Mouse (Mus musculus) heart, adult 2 months (tissue): ENCODE data around the gene Sept1. TPM values are rescaled to one million over a fixed set of nuclear protein-coding genes. Genes with fewer than 3 reads are reported as not detected.

ENCODE experiments used
- DNase-seq, 2 experiments: peaks; one replicate each; pipeline ENCODE4 v3.0.0; 2021
- H3K27ac ChIP-seq: fragments of 200-600 bp; 2 replicates; pipeline ENCODE4 v1.8.1; 2022
- H3K27me3 ChIP-seq: fragments of 200-500 bp; 2 replicates; pipeline ENCODE4 v1.6.1; 2012; ENCODE audit warnings: mild to moderate bottlenecking, low read length, inconsistent platforms, mixed read lengths; ENCODE audit not compliant: control insufficient read depth, insufficient read depth
- H3K36me3 ChIP-seq: fragments of 200-500 bp; 2 replicates; pipeline ENCODE4 v1.6.1; 2012; ENCODE audit warnings: low read length, inconsistent platforms; ENCODE audit not compliant: control insufficient read depth, insufficient read depth
- H3K4me1 ChIP-seq: fragments of 200-500 bp; 2 replicates; pipeline ENCODE4 v1.6.1; 2011; ENCODE audit warnings: low read length; ENCODE audit not compliant: control insufficient read depth, insufficient read depth
- H3K4me3 ChIP-seq: fragments of 200-600 bp; 2 replicates; pipeline ENCODE4 v1.8.1; 2022
- H3K79me2 ChIP-seq: fragments of 200-500 bp; replicated peaks from 2 replicates; pipeline ENCODE4 v1.6.1; 2012; ENCODE audit warnings: mild to moderate bottlenecking, inconsistent platforms, low read length, moderate library complexity, mixed read lengths; ENCODE audit not compliant: control insufficient read depth, insufficient read depth
- H3K9ac ChIP-seq: fragments of 200-500 bp; 2 replicates; pipeline ENCODE4 v1.6.1; 2012; ENCODE audit warnings: low read depth, mild to moderate bottlenecking, control low read depth, inconsistent platforms, low read length, mixed read lengths
- CTCF ChIP-seq: fragments of 200-600 bp; IDR thresholded peaks from 2 replicates; pipeline ENCODE4 v1.8.1; 2022; ENCODE audit warnings: antibody characterized with exemption, mild to moderate bottlenecking, moderate library complexity
- EP300 ChIP-seq: fragments of 200-500 bp; IDR thresholded peaks from 2 replicates; pipeline ENCODE4 v1.6.1; 2011; ENCODE audit warnings: low read depth, low read length, control low read depth; ENCODE audit not compliant: insufficient read depth
- POLR2A ChIP-seq: fragments of 200-500 bp; IDR thresholded peaks from 2 replicates; pipeline ENCODE4 v1.6.1; 2011; ENCODE audit warnings: mild to moderate bottlenecking, low read depth, low read length, control low read depth; ENCODE audit not compliant: insufficient read depth
- WGBS: fragments of 180-500 bp; shearing (Covaris S2); methylation state at CpG from one replicate; pipeline ENCODE4 v1.1.7; 2018; 5-methylcytosine and 5-hydroxymethylcytosine counted together
- intact Hi-C: fragments of 180-260 bp; cut with DNase I; formaldehyde crosslinking; loops from one replicate; pipeline ENCODE4 v1.15.1; 2025
- polyA plus RNA-seq: library from polyadenylated mRNA; depleted of rRNA; stranded (reverse); fragments of >200 nt; gene quantifications from 2 replicates; pipeline ENCODE4 v1.2.3, GENCODE M21; 2012; rRNA removed
- total RNA-seq, 2 experiments: library from RNA; stranded (reverse); gene quantifications; 2 replicates each; pipeline ENCODE4 v1.2.3; 2021

Sept1 gene
- total and polyA plus RNA-seq, 3 experiments = 2.5 to 13.0 (median 4.7) TPM

DNA sequence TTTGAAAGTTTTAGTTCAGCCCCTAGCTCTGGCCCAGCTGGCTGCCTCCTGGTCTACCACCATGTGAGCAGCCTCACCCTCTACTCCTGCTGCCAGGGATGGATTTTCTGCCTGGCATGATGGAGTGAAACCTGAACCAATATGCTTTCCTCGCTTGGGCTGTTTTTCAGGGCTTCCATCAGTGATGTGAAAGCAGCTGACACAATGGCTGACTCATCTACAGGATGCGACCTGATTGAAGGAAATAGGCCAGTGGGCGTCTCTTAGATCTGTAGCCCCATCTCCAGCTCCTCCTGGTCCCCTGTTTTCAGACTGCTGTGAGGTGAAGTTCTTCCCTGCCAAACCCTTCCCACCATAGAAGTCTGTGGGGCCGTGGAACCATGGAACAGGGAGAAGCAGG, 56.0 kb downstream of the Sept1 start:
- H3K9ac ChIP-seq = no peak overlapping the region
- H3K4me3 ChIP-seq = no peak overlapping the region
- no peak for DNase-seq
- H3K4me1 ChIP-seq = no peaks in the 10 kb centered on the region
- no peak overlapping the region for H3K27ac ChIP-seq
- H3K79me2 ChIP-seq = no peaks in the 10 kb centered on the region
- intact Hi-C loops = no loop called here
- H3K36me3 ChIP-seq = no peaks in the 10 kb centered on the region
- no peak for TF ChIP-seq POLR2A
- TF ChIP-seq CTCF = no peak
- TF ChIP-seq EP300 = no peak
- WGBS = 55% methylated on average over 4 of the region's 4 CpGs
- H3K27me3 ChIP-seq = no peaks in the 10 kb centered on the region

DNA sequence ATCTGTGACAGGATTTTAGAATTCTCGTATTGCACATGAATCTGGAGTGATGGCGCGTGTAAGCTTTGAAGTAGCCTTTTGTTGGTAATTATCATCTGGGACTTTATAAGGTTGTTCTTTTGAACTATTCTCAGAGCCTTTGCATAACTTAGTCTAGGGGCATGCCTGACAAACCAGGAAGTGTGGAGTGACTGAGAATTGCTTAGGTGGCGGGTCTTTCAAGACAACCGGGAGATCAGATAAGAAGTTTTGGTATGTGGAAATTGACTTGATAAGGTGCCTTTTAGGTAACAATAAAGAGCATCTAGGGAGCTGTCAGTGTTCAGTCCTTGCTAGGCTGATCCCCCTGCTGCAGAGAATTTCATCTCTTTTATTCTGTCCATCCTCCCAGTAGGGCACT, 66.4 kb downstream of the Sept1 start:
- TF ChIP-seq EP300 (no peak), POLR2A (no peak), CTCF (no peak)
- H3K79me2 ChIP-seq = no peaks in the 10 kb centered on the region
- intact Hi-C loops = no loop called here
- DNase-seq = no peak
- H3K27ac ChIP-seq = no peak overlapping the region
- WGBS = 76% methylated on average over 5 of the region's 5 CpGs
- H3K4me1 ChIP-seq = no peaks in the 10 kb centered on the region
- no peak overlapping the region for H3K4me3 ChIP-seq
- H3K36me3 ChIP-seq = no peaks in the 10 kb centered on the region
- H3K9ac ChIP-seq = no peak overlapping the region
- no peaks in the 10 kb centered on the region for H3K27me3 ChIP-seq

DNA sequence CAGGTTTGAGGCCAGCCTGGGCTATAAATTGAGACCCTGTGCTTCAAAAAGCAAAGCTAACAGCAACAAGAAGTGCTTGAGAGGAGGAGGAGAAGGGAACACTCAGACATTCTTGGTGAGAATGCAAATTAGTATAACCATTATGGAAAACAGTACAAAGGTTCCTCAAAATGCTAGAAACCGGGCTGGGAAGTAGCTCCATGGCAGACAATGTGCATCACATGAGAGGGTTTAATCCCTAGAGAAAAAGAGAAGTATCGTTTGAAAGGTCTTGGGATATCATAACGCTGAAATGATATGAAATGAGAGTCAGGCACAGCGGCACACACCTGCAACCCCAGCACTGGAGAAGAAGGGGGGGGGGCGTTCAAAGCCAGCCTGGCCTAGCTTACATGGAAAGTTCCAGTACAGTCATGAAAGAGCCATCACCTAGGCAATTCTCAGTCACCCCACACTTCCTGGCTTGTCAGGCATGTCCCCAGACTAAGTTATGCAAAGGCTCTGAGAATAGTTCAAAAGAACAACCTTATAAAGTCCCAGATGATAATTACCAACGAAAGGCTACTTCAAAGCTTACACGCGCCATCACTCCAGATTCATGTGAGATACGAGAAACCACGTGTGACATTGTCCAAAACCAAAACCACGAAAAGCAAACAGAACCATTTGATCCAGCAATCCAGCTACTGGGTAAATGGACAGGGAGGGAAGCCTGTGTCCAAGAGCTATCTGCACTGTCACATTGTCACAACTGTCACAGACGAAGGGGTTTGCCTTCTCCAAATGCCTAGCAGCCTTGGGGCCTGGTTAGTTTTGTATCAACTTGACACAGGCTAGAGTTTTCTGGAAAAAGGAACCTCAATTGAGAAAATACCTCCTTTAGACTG, 67.1 kb downstream of the Sept1 start:
- Histone ChIP-seq H3K27me3 (no peaks in the 10 kb centered on the region), H3K79me2 (no peaks in the 10 kb centered on the region), H3K9ac (no peak overlapping the region), H3K27ac (no peak overlapping the region), H3K4me1 (no peaks in the 10 kb centered on the region), H3K36me3 (no peaks in the 10 kb centered on the region), H3K4me3 (no peak overlapping the region)
- WGBS = 80% methylated on average over 12 of the region's 12 CpGs
- no peak for TF ChIP-seq EP300
- no peak for TF ChIP-seq POLR2A
- TF ChIP-seq CTCF = no peak
- no peak for DNase-seq
- intact Hi-C loops = no loop called here

Other genes starting within 250 kb of the Sept1 start
- gene Mvp, start 218.5 kb downstream of the Sept1 start, total RNA-seq = 10 to 100 TPM; 50.4 to 59.1 TPM
- gene Mvp, start 218.5 kb downstream of the Sept1 start, polyA plus RNA-seq = 48.8 and 50.7 TPM in 2 replicates
- not detected for gene Pagr1b, start 216.6 kb downstream of the Sept1 start, total RNA-seq
- not detected in 2 replicates for gene Pagr1b, start 216.6 kb downstream of the Sept1 start, polyA plus RNA-seq
- gene Pagr1a, start 215.8 kb downstream of the Sept1 start, total RNA-seq = 10 to 100 TPM; 12.8 to 21.4 TPM
- gene Pagr1a, start 215.8 kb downstream of the Sept1 start, polyA plus RNA-seq = 3.6 and 4.3 TPM in 2 replicates
- gene Gm42742, start 212.0 kb downstream of the Sept1 start, total RNA-seq = 10 to 100 TPM; 15.9 to 25.8 TPM
- 21.7 and 24.3 TPM in 2 replicates for gene Gm42742, start 212.0 kb downstream of the Sept1 start, polyA plus RNA-seq
- under 1 TPM; 0.63 to 0.77 TPM for gene Prrt2, start 211.9 kb downstream of the Sept1 start, total RNA-seq
- 5.7 and 8.0 TPM in 2 replicates for gene Prrt2, start 211.9 kb downstream of the Sept1 start, polyA plus RNA-seq
- gene Maz, start 206.1 kb downstream of the Sept1 start, total RNA-seq = 10 to 100 TPM; 56.5 to 59.8 TPM
- 53.7 and 57.1 TPM in 2 replicates for gene Maz, start 206.1 kb downstream of the Sept1 start, polyA plus RNA-seq
- gene Kif22, start 190.7 kb downstream of the Sept1 start, total RNA-seq = under 1 TPM; 0.65 to 0.84 TPM
- 0.39 and 0.59 TPM in 2 replicates for gene Kif22, start 190.7 kb downstream of the Sept1 start, polyA plus RNA-seq
- gene Zg16, start 145.8 kb downstream of the Sept1 start, total RNA-seq = not detected
- not detected in 2 replicates for gene Zg16, start 145.8 kb downstream of the Sept1 start, polyA plus RNA-seq
- gene AI467606, start 141.8 kb downstream of the Sept1 start, total RNA-seq = 1 to 10 TPM; 1.5 to 2.1 TPM
- 2.7 and 4.7 TPM in 2 replicates for gene AI467606, start 141.8 kb downstream of the Sept1 start, polyA plus RNA-seq
- not detected for gene Qprt, start 110.9 kb downstream of the Sept1 start, total RNA-seq
- 0.25 and 0.32 TPM in 2 replicates for gene Qprt, start 110.9 kb downstream of the Sept1 start, polyA plus RNA-seq
- gene Spn, start 95.3 kb downstream of the Sept1 start, total RNA-seq = under 1 TPM; 0.78 to 0.80 TPM
- gene Spn, start 95.3 kb downstream of the Sept1 start, polyA plus RNA-seq = 1.1 and 2.9 TPM in 2 replicates
- 10 to 100 TPM; 33.4 to 35.2 TPM for gene Cd2bp2, start 37.1 kb downstream of the Sept1 start, total RNA-seq
- gene Cd2bp2, start 37.1 kb downstream of the Sept1 start, polyA plus RNA-seq = 18.2 and 26.9 TPM in 2 replicates
- gene Tbc1d10b, start 24.7 kb downstream of the Sept1 start, total RNA-seq = 10 to 100 TPM; 20.5 to 22.0 TPM
- 13.6 and 17.4 TPM in 2 replicates for gene Tbc1d10b, start 24.7 kb downstream of the Sept1 start, polyA plus RNA-seq
- 1 to 10 TPM; 3.5 TPM for gene Mylpf, start 24.2 kb downstream of the Sept1 start, total RNA-seq
- 0.74 and 1.1 TPM in 2 replicates for gene Mylpf, start 24.2 kb downstream of the Sept1 start, polyA plus RNA-seq
- gene Zfp553, start 69 bp downstream of the Sept1 start, total RNA-seq = 1 to 10 TPM; 6.0 to 6.3 TPM
- 5.0 and 6.5 TPM in 2 replicates for gene Zfp553, start 69 bp downstream of the Sept1 start, polyA plus RNA-seq
- 10 to 100 TPM; 14.7 to 21.0 TPM for gene Zfp771, start 11.1 kb upstream of the Sept1 start, total RNA-seq
- 16.9 and 30.0 TPM in 2 replicates for gene Zfp771, start 11.1 kb upstream of the Sept1 start, polyA plus RNA-seq
- gene Dctpp1, start 27.6 kb upstream of the Sept1 start, total RNA-seq = 10 to 100 TPM; 38.7 to 44.6 TPM
- 42.0 and 46.6 TPM in 2 replicates for gene Dctpp1, start 27.6 kb upstream of the Sept1 start, polyA plus RNA-seq
- 10 to 100 TPM; 27.2 to 32.9 TPM for gene Sephs2, start 40.9 kb upstream of the Sept1 start, total RNA-seq
- gene Sephs2, start 40.9 kb upstream of the Sept1 start, polyA plus RNA-seq = 14.8 and 22.5 TPM in 2 replicates
- gene Itgal, start 63.1 kb upstream of the Sept1 start, total RNA-seq = 1 to 10 TPM; 1.7 to 2.3 TPM
- gene Itgal, start 63.1 kb upstream of the Sept1 start, polyA plus RNA-seq = 3.0 and 5.0 TPM in 2 replicates
- 10 to 100 TPM; 36.5 to 37.2 TPM for gene Zfp768, start 112.5 kb upstream of the Sept1 start, total RNA-seq
- 30.8 and 31.6 TPM in 2 replicates for gene Zfp768, start 112.5 kb upstream of the Sept1 start, polyA plus RNA-seq
- gene Zfp747, start 142.9 kb upstream of the Sept1 start, total RNA-seq = 1 to 10 TPM; 4.3 to 5.3 TPM
- 2.9 and 3.9 TPM in 2 replicates for gene Zfp747, start 142.9 kb upstream of the Sept1 start, polyA plus RNA-seq
- gene 9130019O22Rik, start 154.0 kb upstream of the Sept1 start, total RNA-seq = 1 to 10 TPM; 2.3 to 2.4 TPM
- gene 9130019O22Rik, start 154.0 kb upstream of the Sept1 start, polyA plus RNA-seq = 1.7 and 2.4 TPM in 2 replicates
- gene E430018J23Rik, start 160.5 kb upstream of the Sept1 start, total RNA-seq = 1 to 10 TPM; 3.1 to 4.0 TPM
- 3.1 and 3.5 TPM in 2 replicates for gene E430018J23Rik, start 160.5 kb upstream of the Sept1 start, polyA plus RNA-seq
- 1 to 10 TPM; 3.2 TPM for gene Zfp764, start 173.7 kb upstream of the Sept1 start, total RNA-seq
- 2.6 and 3.5 TPM in 2 replicates for gene Zfp764, start 173.7 kb upstream of the Sept1 start, polyA plus RNA-seq
- 1 to 10 TPM; 3.3 to 3.8 TPM for gene Zfp688, start 188.9 kb upstream of the Sept1 start, total RNA-seq
- gene Zfp688, start 188.9 kb upstream of the Sept1 start, polyA plus RNA-seq = 4.9 and 8.1 TPM in 2 replicates
- 1 to 10 TPM in 1 of 2 experiments, under 1 TPM in 1; 0.93 to 1.5 TPM for gene Zfp689, start 216.0 kb upstream of the Sept1 start, total RNA-seq
- 1.8 and 2.0 TPM in 2 replicates for gene Zfp689, start 216.0 kb upstream of the Sept1 start, polyA plus RNA-seq
- gene Prr14, start 226.5 kb upstream of the Sept1 start, total RNA-seq = 10 to 100 TPM; 23.1 to 28.0 TPM
- gene Prr14, start 226.5 kb upstream of the Sept1 start, polyA plus RNA-seq = 45.6 and 61.6 TPM in 2 replicates
- 10 to 100 TPM; 31.2 to 33.9 TPM for gene Fbrs, start 246.1 kb upstream of the Sept1 start, total RNA-seq
- gene Fbrs, start 246.1 kb upstream of the Sept1 start, polyA plus RNA-seq = 13.4 and 16.4 TPM in 2 replicates